Mouse (Mus musculus) midbrain, embryonic 14.5 days (tissue): ENCODE results near the gene Cox6b2. TPM values are rescaled to one million over a fixed set of nuclear protein-coding genes. Genes with fewer than 3 reads are reported as not detected.

Experiments
- ATAC-seq: fragments of 200-750 bp; cut with Nextera tagmentation; 2 replicates; pipeline ENCODE4 v1.8.0; 2017; ENCODE audit warnings: moderate number of reproducible peaks, moderate library complexity; ENCODE audit not compliant: low FRiP score, low TSS enrichment
- DNase-seq: peaks from one replicate; pipeline ENCODE4 v3.0.0-alpha.2; 2015
- H3K27ac ChIP-seq: fragments of 300-500 bp; sonication (generic); replicated peaks from 2 replicates; pipeline ENCODE4 v1.5.1; 2014; ENCODE audit warnings: mild to moderate bottlenecking, low read depth, low read length, moderate library complexity
- H3K27me3 ChIP-seq: fragments of 300-500 bp; sonication (generic); 2 replicates; pipeline ENCODE4 v1.6.1; 2014; ENCODE audit warnings: low read length, control low read depth, mixed read lengths; ENCODE audit not compliant: control insufficient read depth, insufficient read depth
- H3K36me3 ChIP-seq: fragments of 300-500 bp; sonication (generic); 2 replicates; pipeline ENCODE4 v1.6.1; 2014; ENCODE audit warnings: low read length, control low read depth; ENCODE audit not compliant: control insufficient read depth, insufficient read depth
- H3K4me1 ChIP-seq: fragments of 300-500 bp; sonication (generic); 2 replicates; pipeline ENCODE4 v1.6.1; 2014; ENCODE audit warnings: mild to moderate bottlenecking, antibody characterized with exemption, low read length, control low read depth; ENCODE audit not compliant: control insufficient read depth, insufficient read depth
- H3K4me2 ChIP-seq: fragments of 300-500 bp; sonication (generic); 2 replicates; pipeline ENCODE4 v1.6.1; 2014; ENCODE audit warnings: mild to moderate bottlenecking, low read length, moderate library complexity
- H3K4me3 ChIP-seq: fragments of 300-500 bp; sonication (generic); replicated peaks from 2 replicates; pipeline ENCODE4 v1.5.1; 2014; ENCODE audit warnings: low read depth, low read length
- H3K9ac ChIP-seq: fragments of 300-500 bp; sonication (generic); replicated peaks from 2 replicates; pipeline ENCODE4 v1.6.1; 2014; ENCODE audit warnings: mild to moderate bottlenecking, low read length, moderate library complexity
- H3K9me3 ChIP-seq: fragments of 300-500 bp; sonication (generic); 2 replicates; pipeline ENCODE4 v1.6.1; 2016; ENCODE audit warnings: low read length, control low read depth, mixed read lengths; ENCODE audit not compliant: control insufficient read depth
- WGBS: fragments of 180-500 bp; shearing (Covaris S2); extraction: QIAGEN DNeasy Blood & Tissue Kit; methylation state at CpG from one replicate; pipeline ENCODE4 v1.1.7; 2014; 5-methylcytosine and 5-hydroxymethylcytosine counted together
- polyA plus RNA-seq: library from polyadenylated mRNA; unstranded; fragments of >200 nt; fragmentation: Nextera tagmentation; extraction: Ambion mirVana; gene quantifications from 2 replicates; pipeline ENCODE4 v1.2.1, GENCODE M21; 2014

Cox6b2 gene
- polyA plus RNA-seq, 1 experiment from 2014 or later: 10.2 TPM

DNA sequence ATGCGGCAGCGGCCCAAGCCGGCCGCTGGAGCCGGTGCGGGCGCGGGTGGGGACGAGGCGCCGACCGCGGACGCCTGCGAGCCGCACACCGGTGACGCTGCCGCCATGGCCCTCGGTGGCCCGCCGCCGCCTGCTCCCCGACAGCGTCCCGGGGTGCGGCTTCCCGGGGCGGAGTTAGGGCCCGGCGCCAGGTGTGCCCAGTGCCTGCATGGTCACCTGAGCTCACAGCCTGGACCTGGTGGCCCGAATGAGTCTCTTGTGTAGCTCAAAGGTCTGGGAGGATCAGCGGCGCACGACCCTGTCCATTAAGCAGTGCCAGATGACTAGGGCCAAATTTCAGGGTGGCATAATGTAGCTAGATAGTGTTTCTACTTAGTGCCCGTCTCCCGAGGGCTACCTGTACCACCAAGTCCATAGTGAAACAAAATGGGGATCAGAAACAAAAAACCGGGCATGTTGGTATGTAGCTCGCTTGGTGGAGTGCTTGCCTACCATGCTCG, 36.6 kb upstream of the Cox6b2 start, which contains the start of gene Tmem238:
Gene Tmem238 (minus strand): TSS at position 221 of the 500 bp plus-strand sequence.
- DNase-seq: no peak
- peak within 1 kb of the TSS; percentile 48 for H3K4me3 ChIP-seq

DNA sequence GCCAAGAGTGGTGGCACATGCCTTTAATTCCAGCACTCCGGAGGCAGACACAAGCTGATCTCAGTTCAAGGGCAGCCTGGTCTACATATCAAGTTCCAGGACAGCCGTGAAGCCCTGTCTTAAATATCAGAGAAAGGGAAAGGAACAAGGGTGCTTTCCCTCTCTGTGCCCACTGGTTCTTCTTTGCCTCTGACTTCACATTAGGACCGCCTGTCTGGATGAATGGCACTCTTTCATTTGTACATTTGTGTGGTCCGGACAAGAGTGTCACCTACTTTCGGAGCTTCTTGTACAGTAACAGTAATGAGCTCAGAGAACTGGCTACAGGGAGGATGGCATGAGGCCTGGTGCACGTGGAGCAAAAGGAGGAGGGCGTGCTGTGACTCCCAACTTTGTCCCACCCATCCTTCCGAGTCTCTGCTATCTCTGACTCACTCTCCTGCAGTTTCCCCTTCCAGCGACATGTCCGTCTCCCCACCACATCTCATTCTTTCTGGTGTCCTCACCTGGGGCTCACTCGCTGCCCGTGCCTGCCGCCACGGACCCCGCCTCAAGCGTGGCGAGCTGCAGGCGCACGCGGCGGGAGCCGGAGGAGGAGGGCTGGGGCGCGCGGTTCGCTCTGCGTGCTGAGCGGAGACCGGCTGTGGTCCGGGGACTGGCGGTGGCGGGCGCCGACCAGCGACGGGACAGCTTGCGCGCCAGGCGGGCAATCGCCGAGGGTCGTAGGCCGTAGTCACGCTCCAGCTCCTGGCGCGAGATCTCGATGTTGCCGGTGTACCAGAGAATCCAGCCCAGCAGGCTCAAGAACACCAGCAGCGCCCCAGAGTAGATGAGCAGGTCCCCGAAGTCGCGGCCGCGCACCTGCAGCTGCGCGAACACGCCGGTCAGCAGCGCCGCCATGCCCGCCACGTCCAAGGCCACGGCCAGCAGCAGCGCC, 35.9 kb upstream of the Cox6b2 start:
- DNase-seq: peak; percentile 79
- Histone ChIP-seq H3K4me2 (peak overlapping the region; percentile 94), H3K27ac (peak overlapping the region; percentile 71)

More for the DNA sequence above, 36.6 kb upstream of the Cox6b2 start, which contains the start of gene Tmem238:
- Histone ChIP-seq H3K27me3 (peaks cover 9% of the 10 kb centered on the region; the same call in 1 of the 2 replicates), H3K4me1 (peaks cover 6% of the 10 kb centered on the region; the same call in 1 of the 2 replicates), H3K9me3 (no peaks in the 10 kb centered on the region), H3K36me3 (peaks cover 7% of the 10 kb centered on the region), H3K27ac (peak within 1 kb of the TSS; percentile 71), H3K4me2 (peak within 1 kb of the TSS; percentile 94), H3K9ac (peak within 1 kb of the TSS; percentile 76)
- 0 out of 2 replicates have a peak, but pooled peaks have one; percentile 1 for ATAC-seq
- WGBS: 9% methylated on average over 39 of the region's 40 CpGs

DNA sequence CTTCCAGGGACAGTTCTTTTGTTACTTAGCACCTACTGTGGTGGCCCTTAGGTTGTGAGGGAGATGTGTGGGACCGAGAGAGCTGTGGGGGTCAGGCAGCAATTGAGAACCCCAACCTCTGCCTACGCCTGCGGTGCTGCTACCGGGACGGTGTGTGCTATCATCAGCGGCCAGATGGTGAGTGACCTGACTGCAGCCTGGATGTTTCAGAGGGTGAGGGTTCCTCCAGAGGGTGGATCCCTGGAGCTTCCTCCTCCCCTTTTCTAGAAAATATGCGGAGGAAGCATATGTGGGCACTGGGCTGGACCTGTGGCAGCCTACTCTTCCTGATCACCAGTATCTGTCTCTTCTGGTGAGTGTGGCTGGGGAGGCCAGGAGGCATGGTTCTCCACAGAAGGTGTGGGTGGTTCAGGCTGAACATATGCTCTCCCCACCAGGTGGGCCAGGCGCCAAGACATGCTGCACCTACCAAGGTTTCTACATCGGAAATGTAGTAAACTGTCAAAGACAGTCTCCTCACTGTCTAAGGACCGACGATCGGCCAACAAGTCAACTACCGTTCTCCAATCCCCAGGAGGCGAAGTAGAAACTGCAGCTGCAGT, 30.9 kb upstream of the Cox6b2 start:
- Histone ChIP-seq H3K36me3 (no peaks in the 10 kb centered on the region), H3K4me2 (no peak overlapping the region), H3K27me3 (peaks cover 7% of the 10 kb centered on the region; the same call in 1 of the 2 replicates), H3K4me3 (no peak overlapping the region), H3K9ac (no peak overlapping the region), H3K27ac (no peak overlapping the region), H3K4me1 (no peaks in the 10 kb centered on the region), H3K9me3 (no peaks in the 10 kb centered on the region)
- DNase-seq: no peak
- WGBS: 87% methylated on average over 14 of the region's 14 CpGs
- no peak for ATAC-seq

More for the DNA sequence above, 35.9 kb upstream of the Cox6b2 start:
- ATAC-seq: peak; percentile 61
- H3K27me3 ChIP-seq: peaks cover 9% of the 10 kb centered on the region; the same call in 1 of the 2 replicates
- H3K9ac ChIP-seq: peak overlapping the region; percentile 76
- no peaks in the 10 kb centered on the region for H3K9me3 ChIP-seq
- peak overlapping the region; percentile 48 for H3K4me3 ChIP-seq
- peaks cover 2% of the 10 kb centered on the region; the same call in 1 of the 2 replicates for H3K4me1 ChIP-seq
- no peaks in the 10 kb centered on the region for H3K36me3 ChIP-seq
- 3% methylated on average over 64 of the region's 64 CpGs for WGBS

DNA sequence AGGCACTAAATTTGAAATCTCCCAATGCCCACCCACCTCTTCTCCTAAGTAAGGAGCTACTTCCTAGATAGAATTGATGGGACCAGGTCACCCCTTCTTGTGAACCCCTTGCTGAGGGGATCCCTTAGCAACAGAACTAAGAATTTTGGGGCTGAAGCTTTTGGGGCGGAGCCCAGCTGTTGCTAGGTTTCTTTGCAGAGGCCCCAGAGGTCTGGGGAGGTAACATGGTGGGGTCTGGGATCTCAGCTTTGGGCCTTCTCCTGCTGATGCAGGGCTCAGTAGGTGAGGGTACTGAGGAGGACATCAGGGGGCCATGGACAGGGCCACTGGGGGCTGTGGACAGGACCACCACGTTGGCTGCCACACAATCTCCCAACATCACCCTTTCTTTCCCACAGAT, 29.9 kb upstream of the Cox6b2 start, which contains the start of the genes Il11 and Tmem190:
Gene Il11 (minus strand): TSS at position 101 of the 400 bp plus-strand sequence.
Gene Tmem190 (plus strand): TSS at position 179 of the 400 bp plus-strand sequence.
- Histone ChIP-seq H3K9me3 (no peaks in the 10 kb centered on the region), H3K27me3 (peaks cover 17% of the 10 kb centered on the region; the same call in 1 of the 2 replicates), H3K4me2 (no peak within 1 kb of the TSS), H3K27ac (no peak within 1 kb of the TSS), H3K4me3 (no peak within 1 kb of the TSS), H3K9ac (no peak within 1 kb of the TSS), H3K4me1 (no peaks in the 10 kb centered on the region), H3K36me3 (no peaks in the 10 kb centered on the region)
- 67% methylated on average over 2 of the region's 2 CpGs for WGBS
- ATAC-seq (no peak), DNase-seq (no peak)

DNA sequence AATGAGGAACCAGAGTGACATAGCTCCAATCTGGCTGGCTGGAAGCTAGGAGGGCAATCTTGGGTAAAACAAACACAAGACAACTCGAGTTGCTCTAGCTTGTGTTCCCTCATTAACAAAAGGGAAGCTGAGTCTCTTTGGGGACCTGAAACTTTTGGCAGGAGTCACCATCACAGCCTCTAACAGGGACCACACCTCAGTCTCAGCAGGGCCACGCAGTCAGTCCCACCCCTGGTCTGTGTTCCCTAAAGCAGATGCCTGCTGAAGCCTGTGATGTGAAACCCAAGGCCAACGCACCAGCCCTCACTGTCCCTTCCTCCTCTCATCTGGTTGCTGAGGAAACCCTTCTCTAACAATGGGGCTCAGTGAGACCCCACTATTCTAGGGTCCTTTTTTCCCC, 29.2 kb upstream of the Cox6b2 start:
- H3K4me1 ChIP-seq: no peaks in the 10 kb centered on the region
- no peak overlapping the region for H3K4me3 ChIP-seq
- no peak for DNase-seq
- WGBS: 58% methylated on average over 3 of the region's 3 CpGs
- no peak overlapping the region for H3K4me2 ChIP-seq
- H3K27me3 ChIP-seq: peaks cover 24% of the 10 kb centered on the region
- H3K27ac ChIP-seq: no peak overlapping the region
- no peaks in the 10 kb centered on the region for H3K36me3 ChIP-seq
- ATAC-seq: no peak
- no peaks in the 10 kb centered on the region for H3K9me3 ChIP-seq
- H3K9ac ChIP-seq: no peak overlapping the region

DNA sequence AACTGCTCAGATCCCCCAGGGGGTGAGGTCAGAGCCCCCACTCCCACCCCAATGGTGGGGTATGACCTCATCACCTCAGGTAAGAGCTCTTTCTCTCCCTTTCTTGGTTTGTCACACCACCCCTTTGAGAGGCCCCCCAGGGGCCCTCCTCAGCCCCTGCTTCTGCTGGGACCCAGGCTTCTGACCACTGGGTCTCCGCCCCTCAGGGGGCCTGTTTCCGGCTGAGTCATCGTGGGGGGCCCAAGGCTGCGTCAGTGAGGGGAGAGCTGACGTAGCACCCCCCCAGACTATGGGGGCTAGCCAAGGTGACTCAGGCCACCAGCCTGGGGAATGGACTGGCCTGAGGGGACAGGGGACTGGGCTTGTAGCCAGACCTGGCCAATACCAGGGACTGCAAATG, 27.0 kb upstream of the Cox6b2 start:
- H3K27me3 ChIP-seq: peaks cover 39% of the 10 kb centered on the region
- WGBS: 36% methylated on average over 5 of the region's 5 CpGs

DNA sequence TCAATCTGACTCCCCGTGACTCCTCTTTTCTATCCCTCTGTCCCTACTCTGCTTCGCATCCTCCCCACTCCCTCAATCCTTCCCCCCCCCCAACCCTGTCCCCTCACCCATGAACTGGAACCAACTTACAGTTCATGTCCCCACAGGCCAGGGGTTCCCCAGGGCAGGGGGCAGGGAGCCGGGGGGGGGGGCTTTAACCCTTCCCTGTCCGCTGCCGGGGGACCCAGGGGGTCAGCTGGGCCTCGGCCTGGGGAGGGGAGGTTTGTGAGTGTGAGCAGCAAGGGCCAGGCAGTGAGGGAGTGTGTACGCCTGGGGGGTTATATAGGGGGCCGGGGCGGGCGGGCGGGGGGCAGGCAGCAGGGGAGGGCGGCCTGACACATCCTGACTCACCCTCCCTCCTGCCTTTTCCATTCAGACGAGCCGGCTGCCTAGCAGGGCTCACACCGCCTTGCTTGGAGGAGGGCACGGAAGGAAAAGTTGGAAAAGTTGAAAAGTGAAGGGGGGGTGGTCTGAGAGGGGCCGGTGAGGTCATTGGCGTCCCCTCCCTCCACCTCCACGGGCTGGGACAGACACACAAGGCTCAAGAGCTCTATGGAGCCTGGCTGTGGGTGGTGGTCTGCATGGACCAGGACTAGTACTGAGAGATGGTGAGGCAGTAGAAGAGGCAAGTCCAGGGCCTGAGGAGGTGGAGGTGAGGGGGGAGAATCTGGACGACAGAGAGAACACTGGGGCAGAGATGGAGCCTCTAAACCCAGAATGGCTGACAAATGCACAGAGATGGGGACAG, 25.1 kb upstream of the Cox6b2 start:
- Histone ChIP-seq H3K4me2 (no peak overlapping the region), H3K9me3 (no peaks in the 10 kb centered on the region)
- WGBS: 2% methylated on average over 19 of the region's 20 CpGs

More for the DNA sequence above, 27.0 kb upstream of the Cox6b2 start:
- DNase-seq: no peak
- Histone ChIP-seq H3K9me3 (no peaks in the 10 kb centered on the region), H3K4me3 (no peak overlapping the region), H3K36me3 (no peaks in the 10 kb centered on the region), H3K27ac (no peak overlapping the region), H3K4me2 (no peak overlapping the region), H3K9ac (no peak overlapping the region), H3K4me1 (no peaks in the 10 kb centered on the region)
- ATAC-seq: no peak

More for the DNA sequence above, 25.1 kb upstream of the Cox6b2 start:
- no peak for ATAC-seq
- Histone ChIP-seq H3K27ac (no peak overlapping the region), H3K36me3 (no peaks in the 10 kb centered on the region), H3K4me3 (no peak overlapping the region), H3K4me1 (no peaks in the 10 kb centered on the region), H3K9ac (no peak overlapping the region), H3K27me3 (peaks cover 39% of the 10 kb centered on the region)
- no peak for DNase-seq
